Mouse (Mus musculus) thymus, postnatal 4 days (tissue): ENCODE results near the gene Hs6st1.

Source experiments
- DNase-seq: peaks from one replicate; pipeline ENCODE4 v3.0.0; 2021

The Hs6st1 gene

GRCm38 (mm10) chr1:36065761-36066150 lies 2.4 kb upstream of the Hs6st1 start:
- peak; percentile 20 for DNase-seq

DNA sequence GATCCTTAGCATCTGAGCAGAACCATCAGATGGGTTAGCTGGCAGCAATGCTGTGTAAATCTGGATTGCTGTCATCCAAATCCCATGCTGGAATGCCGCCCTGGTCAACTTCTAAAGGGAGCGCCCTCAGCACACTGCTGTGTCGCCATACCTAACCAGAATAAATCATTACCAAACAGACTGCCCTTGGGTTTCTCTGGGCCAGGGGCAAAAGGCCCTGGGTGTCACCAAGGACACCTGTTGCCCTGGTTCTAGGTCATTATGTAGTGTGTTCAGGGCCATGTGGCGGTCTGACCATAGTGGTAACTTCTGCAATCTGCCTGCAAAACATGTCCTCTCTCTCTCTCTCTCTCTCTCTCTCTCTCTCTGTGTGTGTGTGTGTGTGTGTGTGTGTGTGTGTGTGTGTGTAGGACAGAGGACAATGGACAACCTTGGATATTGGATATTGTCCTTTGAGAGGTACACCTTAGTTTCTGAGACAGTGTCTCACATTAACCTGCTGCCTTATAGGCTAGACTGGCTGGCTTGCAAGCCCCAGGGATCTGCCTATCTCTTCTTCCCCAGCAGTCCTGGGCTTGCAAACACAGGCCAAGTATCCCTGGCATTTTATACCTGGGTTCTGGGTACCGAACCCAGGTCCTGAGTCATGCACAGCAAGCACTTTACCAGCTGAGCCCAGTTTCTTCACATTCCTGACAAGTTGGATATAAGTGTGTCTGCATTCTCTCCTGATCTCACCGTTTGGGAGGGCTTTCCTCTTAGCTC lies 1.8 kb upstream of the Hs6st1 start:
- peak; percentile 8 for DNase-seq

- DNase-seq, result peak; percentile 21
Measured at GRCm38 (mm10) chr1:36067201-36067600, 999 bp upstream of the Hs6st1 start.

DNA sequence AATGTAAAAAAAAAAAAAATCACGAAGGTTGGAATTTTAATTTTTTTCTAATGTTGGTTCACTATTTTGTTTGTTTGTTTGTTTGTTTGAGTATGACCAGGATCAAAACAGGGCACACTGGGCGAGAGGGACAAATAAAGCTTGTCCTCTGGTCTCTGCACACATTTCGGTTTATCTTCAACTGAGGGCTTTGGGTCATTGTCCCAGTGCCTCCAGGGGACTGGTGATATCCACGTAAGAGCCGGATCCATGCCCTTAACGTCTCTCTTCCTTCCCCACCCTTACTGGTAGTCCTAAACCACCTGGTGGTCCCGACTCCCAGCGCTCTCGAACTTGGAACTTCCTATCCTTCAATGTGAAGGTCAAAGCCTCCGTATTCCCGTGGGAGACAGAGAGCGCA lies 589 bp upstream of the Hs6st1 start:
- DNase-seq, result no peak

DNA sequence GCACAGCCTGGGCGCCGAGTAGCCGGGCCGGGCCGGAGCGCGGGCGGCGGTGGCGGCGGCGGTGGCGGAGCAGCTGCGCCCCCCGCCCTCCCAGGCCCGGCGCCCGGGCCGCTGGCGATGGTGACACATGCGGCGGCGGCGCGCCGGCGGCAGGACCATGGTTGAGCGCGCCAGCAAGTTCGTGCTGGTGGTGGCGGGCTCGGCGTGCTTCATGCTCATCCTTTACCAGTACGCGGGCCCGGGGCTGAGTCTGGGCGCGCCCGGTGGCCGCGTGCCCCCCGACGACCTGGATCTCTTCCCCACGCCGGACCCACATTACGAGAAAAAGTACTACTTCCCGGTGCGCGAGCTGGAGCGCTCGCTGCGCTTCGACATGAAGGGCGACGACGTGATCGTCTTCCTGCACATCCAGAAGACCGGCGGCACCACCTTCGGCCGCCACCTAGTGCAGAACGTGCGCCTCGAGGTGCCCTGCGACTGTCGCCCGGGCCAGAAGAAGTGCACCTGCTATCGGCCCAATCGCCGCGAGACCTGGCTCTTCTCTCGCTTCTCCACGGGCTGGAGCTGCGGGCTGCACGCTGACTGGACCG lies 426 bp downstream of the Hs6st1 start:
- peak; percentile 77 for DNase-seq

- DNase-seq, result peak; percentile 71
Measured at GRCm38 (mm10) chr1:36069291-36069771, 1.1 kb downstream of the Hs6st1 start.

GRCm38 (mm10) chr1:36070190-36070589 lies 2.0 kb downstream of the Hs6st1 start:
- peak; percentile 21 for DNase-seq

DNA sequence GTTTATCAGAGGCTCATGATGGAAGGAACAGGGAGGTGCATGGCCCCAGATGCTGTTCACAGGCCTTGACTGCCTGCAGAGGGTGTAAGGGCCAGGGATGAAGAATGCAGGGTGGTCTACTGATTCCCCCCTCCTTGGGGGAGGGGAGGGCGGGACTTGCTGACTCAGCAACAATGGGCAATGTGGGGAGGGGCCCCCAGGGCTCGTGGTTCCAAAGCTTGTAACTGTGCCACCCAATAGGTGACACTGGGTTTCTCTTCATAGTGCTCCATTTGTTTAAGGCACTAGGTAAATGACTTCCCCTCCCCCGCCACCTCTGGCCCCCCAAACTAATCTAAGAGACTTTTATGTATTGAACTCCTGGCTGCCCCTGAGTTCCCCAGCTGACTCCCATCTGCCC lies 2.5 kb downstream of the Hs6st1 start:
- DNase-seq, result peak; percentile 62

DNA sequence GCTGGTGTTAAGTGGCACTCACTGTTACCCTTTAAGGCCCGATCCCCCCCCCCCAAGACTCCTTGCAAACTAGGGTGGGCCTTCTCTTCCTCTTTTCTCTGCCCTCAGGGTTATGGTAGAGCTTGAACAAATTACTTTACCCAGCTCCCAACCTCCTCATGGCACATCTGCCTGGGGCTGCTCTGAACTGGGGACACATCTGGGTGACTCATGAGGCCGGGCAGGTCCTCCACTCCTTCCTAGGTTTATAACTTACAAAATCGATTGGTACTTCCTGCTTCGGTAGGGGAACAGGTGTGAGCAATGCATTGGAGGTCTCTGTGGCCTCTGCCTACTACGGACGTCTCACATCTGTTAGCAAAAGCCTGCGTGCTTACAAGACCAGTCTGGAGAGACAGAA lies 3.0 kb downstream of the Hs6st1 start:
- no peak for DNase-seq

GRCm38 (mm10) chr1:36071611-36072010 lies 3.4 kb downstream of the Hs6st1 start:
- no peak for DNase-seq

GRCm38 (mm10) chr1:36072588-36073556 lies 4.7 kb downstream of the Hs6st1 start:
- no peak for DNase-seq

- no peak for DNase-seq
Measured at GRCm38 (mm10) chr1:36073566-36073965, 5.4 kb downstream of the Hs6st1 start.

DNA sequence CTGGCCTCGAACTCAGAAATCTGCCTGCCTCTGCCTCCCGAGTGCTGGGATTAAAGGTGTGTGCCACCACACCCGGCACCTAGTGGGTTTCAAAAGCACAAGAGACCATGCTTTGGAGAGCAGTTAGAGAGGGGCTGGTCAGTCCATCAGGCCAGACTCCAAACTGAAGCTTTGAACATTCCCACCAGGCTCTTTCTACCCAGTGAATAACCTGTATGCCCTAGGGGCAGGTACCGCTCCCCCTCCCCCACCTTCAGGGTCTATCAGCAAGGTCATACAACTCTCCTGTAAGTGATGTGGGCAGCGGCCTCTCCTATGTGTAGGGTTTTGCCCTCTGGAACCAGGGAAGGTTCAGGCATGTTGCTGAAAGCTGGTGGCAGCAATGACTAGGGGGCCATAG lies 6.0 kb downstream of the Hs6st1 start:
- no peak for DNase-seq

- no peak for DNase-seq
Measured at GRCm38 (mm10) chr1:36074968-36075367, 6.8 kb downstream of the Hs6st1 start.

GRCm38 (mm10) chr1:36075652-36076051 lies 7.5 kb downstream of the Hs6st1 start:
- DNase-seq, result no peak

GRCm38 (mm10) chr1:36077084-36077483 lies 8.9 kb downstream of the Hs6st1 start:
- DNase-seq, result no peak

- DNase-seq, result no peak
Measured at GRCm38 (mm10) chr1:36078250-36078649, 10.1 kb downstream of the Hs6st1 start.

DNA sequence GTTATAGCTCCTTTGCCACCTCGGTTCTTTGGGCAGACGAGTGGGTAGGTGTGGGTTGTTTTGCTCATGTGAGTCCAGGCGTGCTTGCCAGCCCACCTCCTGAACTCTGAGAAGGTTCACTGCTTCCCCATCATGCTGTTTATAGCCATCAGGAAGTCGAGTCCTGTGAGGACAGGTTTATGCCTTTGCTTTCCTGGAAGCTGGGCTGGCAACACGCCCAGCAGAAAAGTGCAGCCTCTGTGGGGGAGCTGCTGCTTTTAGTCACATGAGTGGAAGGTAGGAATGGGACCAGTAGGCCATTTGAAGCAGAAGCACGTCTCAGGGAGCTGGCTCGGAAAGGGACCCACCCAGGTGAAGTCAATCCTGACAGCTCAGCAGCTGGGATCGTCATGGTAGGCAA lies 11.5 kb downstream of the Hs6st1 start:
- no peak for DNase-seq

DNA sequence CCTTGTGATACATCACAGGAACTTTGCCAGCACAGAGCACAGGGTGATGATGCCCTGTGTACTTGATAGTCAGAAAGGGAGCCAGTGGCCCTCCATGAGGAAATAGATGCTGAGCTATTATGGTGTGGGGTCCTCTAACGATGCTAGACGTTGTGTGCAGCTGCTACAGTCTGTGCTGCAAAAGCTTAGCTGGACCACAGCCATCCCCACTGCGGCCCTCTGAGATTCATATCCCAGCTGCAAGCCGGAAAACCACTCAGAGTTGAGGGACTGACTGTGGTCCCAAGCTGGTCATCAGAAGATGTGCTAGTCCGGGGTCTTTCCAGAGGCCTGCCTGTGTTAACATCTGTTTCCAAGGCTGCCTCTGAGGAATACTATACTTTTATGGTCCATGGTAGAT lies 12.8 kb downstream of the Hs6st1 start:
- DNase-seq, result no peak

DNA sequence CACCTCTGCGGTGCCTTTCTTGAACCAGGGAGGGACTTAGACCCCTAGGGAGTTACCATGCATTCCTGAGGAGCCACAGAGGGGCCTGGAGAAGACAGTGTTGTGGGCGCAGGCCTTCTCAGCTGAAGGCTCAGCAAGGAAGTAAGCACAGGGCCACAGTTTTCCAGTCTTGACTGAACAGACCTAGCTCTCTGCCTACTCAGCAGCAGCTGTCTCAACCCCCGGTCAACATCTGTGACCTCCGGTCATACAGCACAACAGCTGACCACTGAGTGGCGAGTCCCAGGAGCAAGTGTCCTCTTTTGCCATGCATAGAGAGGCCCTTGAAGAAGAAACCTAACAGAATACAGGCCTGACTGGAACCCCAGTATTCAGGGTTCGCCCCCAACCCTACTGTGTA lies 14.0 kb downstream of the Hs6st1 start:
- no peak for DNase-seq

DNA sequence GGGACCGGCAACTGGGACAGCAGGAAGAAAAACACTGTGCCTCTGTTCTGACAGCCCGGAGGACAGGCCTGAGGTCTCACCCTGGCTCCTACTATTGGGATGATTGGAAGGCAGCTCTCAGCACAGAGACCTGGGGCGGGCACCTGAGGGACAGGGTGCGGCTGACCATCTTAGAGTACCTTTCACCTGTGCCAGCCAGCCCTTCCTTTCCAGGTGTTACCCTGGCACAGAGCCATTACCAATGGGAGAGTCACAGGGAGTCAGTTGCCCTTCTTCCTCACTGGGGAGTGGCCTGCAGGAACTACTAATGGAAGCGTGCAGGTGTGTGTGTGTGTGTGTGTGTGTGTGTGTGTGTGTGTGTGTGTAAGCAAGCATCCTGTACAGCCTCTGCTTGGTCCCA lies 15.4 kb downstream of the Hs6st1 start:
- no peak for DNase-seq

DNA sequence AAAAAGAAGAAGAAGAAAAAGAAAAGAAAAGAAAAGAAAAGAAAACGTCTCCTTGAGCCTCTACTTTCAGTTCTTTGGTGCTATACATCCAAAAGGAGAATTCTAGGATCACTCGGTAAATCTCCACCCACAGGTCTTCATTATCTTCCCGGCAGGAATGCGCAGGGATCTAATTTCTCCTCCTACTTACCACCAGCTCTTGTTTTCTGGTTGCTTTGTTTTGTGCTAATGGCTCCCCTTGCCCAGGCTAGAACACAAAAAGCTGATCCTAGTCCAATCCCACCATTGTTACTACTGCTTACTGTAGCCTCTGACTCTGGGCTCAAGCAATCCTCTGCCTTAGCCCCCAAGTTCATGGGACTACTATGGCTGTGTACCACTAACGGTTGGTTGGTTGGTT lies 16.9 kb downstream of the Hs6st1 start:
- DNase-seq, result no peak

GRCm38 (mm10) chr1:36088367-36088766 lies 20.2 kb downstream of the Hs6st1 start:
- peak; percentile 73 for DNase-seq
